Mouse (Mus musculus): ENCODE data around the gene Gtf2ird2. TPM values are rescaled to one million over a fixed set of nuclear protein-coding genes. Genes with fewer than 3 reads are reported as not detected.

Gene Gtf2ird2
- 2.6 and 3.6 TPM in 2 replicates for total RNA-seq (2012; rRNA removed)
- 1 to 10 TPM in 1 of 2 experiments, not detected in 1; 4.6 TPM for polyA plus RNA-seq (2012; ENCODE audit: insufficient read depth in 1 of 2, insufficient read length in 2 of 2, low read depth in 1 of 2, low replicate concordance in 2 of 2, missing spikeins in 1 of 2)

- H3K9ac ChIP-seq (ENCODE audit: control insufficient read depth, low read depth, low read length, poor library complexity, severe bottlenecking): peak within 1 kb of the TSS; percentile 97
- peaks cover 2 to 15% of the 10 kb centered on the region in 2 experiments; a peak in 2 of 4 replicates for H3K4me1 ChIP-seq (ENCODE audit: control insufficient read depth in 1 of 2, insufficient read depth in 2 of 2, low read length in 2 of 2)
- H3K79me2 ChIP-seq (ENCODE audit: control insufficient read depth, insufficient read depth, low read length, poor library complexity): peaks cover 9% of the 10 kb centered on the region
- H3K27me3 ChIP-seq (ENCODE audit: control insufficient read depth in 1 of 2, insufficient read depth in 2 of 2, low read length in 2 of 2): no peaks in the 10 kb centered on the region
- peaks cover 0 to 12% of the 10 kb centered on the region in 2 experiments; a peak in 2 of 4 replicates for H3K36me3 ChIP-seq (ENCODE audit: control insufficient read depth in 1 of 2, insufficient read depth in 2 of 2, low read length in 2 of 2)
- no peaks in the 10 kb centered on the region for H3K9me3 ChIP-seq (replicated peaks; ENCODE audit: insufficient read depth, low read length)
- H3K27ac ChIP-seq (ENCODE audit: control insufficient read depth, low read depth, low read length): peak within 1 kb of the TSS; percentile 83
- DNase-seq (ENCODE audit: low read depth, low spot score): peak; percentile 99
- peak within 1 kb of the TSS; percentile 72 to 82 for H3K4me3 ChIP-seq (ENCODE audit: control insufficient read depth in 1 of 2, insufficient read depth in 1 of 2, low read depth in 2 of 2, low read length in 2 of 2)
- TF ChIP-seq NELFE (IDR thresholded peaks at IDR 0.05; ENCODE audit: low read depth, low read length) (peak; percentile 52; the same call in 1 of the 2 replicates), BHLHE40 (IDR thresholded peaks at IDR 0.05; ENCODE audit: borderline replicate concordance, low read depth, low read length) (peak; percentile 68), USF2 (IDR thresholded peaks at IDR 0.05; ENCODE audit: borderline replicate concordance in 1 of 2, insufficient read depth in 1 of 2, low read depth in 1 of 2, low read length in 2 of 2) (peak in 1 of 2 experiments; percentile 46; a peak in 1 of 4 replicates), TCF12 (IDR thresholded peaks at IDR 0.05; ENCODE audit: low read depth, low read length) (no peak), ETS1 (IDR thresholded peaks at IDR 0.05; ENCODE audit: low read depth, low read length) (peak; percentile 50; the same call in 1 of the 2 replicates), CHD1 (IDR thresholded peaks at IDR 0.05; ENCODE audit: low read depth, low read length) (no peak), MYC (IDR thresholded peaks at IDR 0.05; ENCODE audit: low read depth, low read length) (peak; percentile 99), HCFC1 (IDR thresholded peaks at IDR 0.05; ENCODE audit: low read depth, low read length) (peak; percentile 80), EP300 (IDR thresholded peaks at IDR 0.05; ENCODE audit: low read depth in 1 of 2, low read length in 2 of 2) (no peak), MXI1 (IDR thresholded peaks at IDR 0.05; ENCODE audit: low read depth, low read length) (peak; percentile 94), RAD21 (IDR thresholded peaks at IDR 0.05; ENCODE audit: low read depth, low read length) (no peak), E2F4 (IDR thresholded peaks at IDR 0.05; ENCODE audit: borderline replicate concordance, low read depth, low read length) (peak; percentile 79; the same call in 1 of the 2 replicates), CTCF (IDR thresholded peaks at IDR 0.05 in 2 of 3, conservative IDR thresholded peaks at IDR 0.05 in 1 of 3; ENCODE audit: control insufficient read depth in 1 of 3, insufficient read depth in 1 of 3, low read depth in 2 of 3, low read length in 3 of 3, poor library complexity in 1 of 3, severe bottlenecking in 1 of 3) (no peak), MAZ (IDR thresholded peaks at IDR 0.05; ENCODE audit: low read depth, low read length) (peak; percentile 76; the same call in 1 of the 2 replicates), KAT2A (conservative IDR thresholded peaks at IDR 0.05; ENCODE audit: low read depth, low read length) (no peak; the same call in 1 of the 2 replicates), TAL1 (IDR thresholded peaks at IDR 0.05; ENCODE audit: low read length) (no peak), POLR2A (IDR thresholded peaks at IDR 0.05; ENCODE audit: control insufficient read depth in 1 of 2, insufficient read depth in 1 of 2, low read depth in 1 of 2, low read length in 2 of 2, poor library complexity in 1 of 2) (peak; percentile 60 to 63; a peak in 3 of 4 replicates), MYB (IDR thresholded peaks at IDR 0.05; ENCODE audit: low read depth, low read length) (no peak), MEF2A (IDR thresholded peaks at IDR 0.05; ENCODE audit: extremely low read depth, insufficient replicate concordance, low read depth, low read length, poor library complexity, severe bottlenecking) (no peak), RCOR1 (IDR thresholded peaks at IDR 0.05; ENCODE audit: low read depth, low read length) (no peak), ZKSCAN1 (IDR thresholded peaks at IDR 0.05; ENCODE audit: low read depth, low read length) (no peak), ZMIZ1 (IDR thresholded peaks at IDR 0.05; ENCODE audit: low read depth, low read length) (0 out of 2 replicates have a peak, but pooled peaks have one; percentile 70), JUND (IDR thresholded peaks at IDR 0.05; ENCODE audit: low read depth, low read length) (no peak), ELF1 (IDR thresholded peaks at IDR 0.05; ENCODE audit: low read depth, low read length) (peak; percentile 70), CHD2 (IDR thresholded peaks at IDR 0.05; ENCODE audit: low read length) (no peak), UBTF (IDR thresholded peaks at IDR 0.05; ENCODE audit: borderline replicate concordance, insufficient read depth, low read depth, low read length) (no peak), SIN3A (IDR thresholded peaks at IDR 0.05; ENCODE audit: low read length) (no peak; the same call in 1 of the 2 replicates), NRF1 (IDR thresholded peaks at IDR 0.05; ENCODE audit: insufficient read depth, low read depth, low read length, poor library complexity, severe bottlenecking) (peak; percentile 83), POLR2AphosphoS2 (IDR thresholded peaks at IDR 0.05; ENCODE audit: low read length) (peak; percentile 8; the same call in 1 of the 2 replicates), ZNF384 (IDR thresholded peaks at IDR 0.05; ENCODE audit: low read depth, low read length) (0 out of 2 replicates have a peak, but pooled peaks have one; percentile 42), POLR2AphosphoS5 (IDR thresholded peaks at IDR 0.05; ENCODE audit: borderline replicate concordance, low read depth, low read length) (no peak), USF1 (IDR thresholded peaks at IDR 0.05; ENCODE audit: low read depth, low read length) (peak; percentile 95), MAX (IDR thresholded peaks at IDR 0.05; ENCODE audit: low read length) (peak; percentile 99)
These were observed at the start of gene Gtf2ird2 for GRCm38 (mm10) chr5:134183880-134184808. Gtf2ird2 (plus strand) TSS chr5:134184019.

All from MEL (cell line).